Mouse (Mus musculus) urinary bladder, postnatal 4 days (tissue): ENCODE results near the gene Cbx6.
"Not testable (repeated sequence)": the region's sequence is repeated elsewhere in the genome, so short reads cannot be mapped to it uniquely, and the experiment has no call there.

Experiments used
- DNase-seq, 2 experiments: peaks; one replicate each; pipeline ENCODE4 v3.0.0; 2021 to 2022; ENCODE audit warnings: low spot score in 2 of 2

Gene Cbx6

GRCm38 (mm10) chr15:79830388-79830787 lies 4.1 kb downstream of the Cbx6 start:
- DNase-seq: peak; percentile 55 to 78

GRCm38 (mm10) chr15:79829431-79829830 lies 5.1 kb downstream of the Cbx6 start:
- DNase-seq: no peak

GRCm38 (mm10) chr15:79828366-79829035 lies 6.0 kb downstream of the Cbx6 start:
- no peak for DNase-seq

- DNase-seq: no peak
These were observed 6.7 kb downstream of the Cbx6 start for GRCm38 (mm10) chr15:79827778-79828210.

- DNase-seq: no peak
These were observed 7.3 kb downstream of the Cbx6 start for GRCm38 (mm10) chr15:79827061-79827777.

GRCm38 (mm10) chr15:79826221-79826935 lies 8.1 kb downstream of the Cbx6 start:
- DNase-seq: no peak

- no peak for DNase-seq
These were observed 9.2 kb downstream of the Cbx6 start for GRCm38 (mm10) chr15:79825146-79825825.

GRCm38 (mm10) chr15:79823588-79824280 lies 10.8 kb downstream of the Cbx6 start:
- DNase-seq: peak; percentile 78 to 79

- DNase-seq: no peak
These were observed 12.0 kb downstream of the Cbx6 start for GRCm38 (mm10) chr15:79822265-79823199.

GRCm38 (mm10) chr15:79818325-79818724 lies 16.2 kb downstream of the Cbx6 start:
- DNase-seq: no peak

GRCm38 (mm10) chr15:79813666-79814258 lies 20.7 kb downstream of the Cbx6 start:
- no peak for DNase-seq

GRCm38 (mm10) chr15:79812840-79813239 lies 21.6 kb downstream of the Cbx6 start:
- DNase-seq: not testable (repeated sequence)

GRCm38 (mm10) chr15:79810997-79811396 lies 23.5 kb downstream of the Cbx6 start:
- DNase-seq: no peak

GRCm38 (mm10) chr15:79810061-79810460 lies 24.4 kb downstream of the Cbx6 start:
- DNase-seq: no peak

GRCm38 (mm10) chr15:79808658-79809057 lies 25.8 kb downstream of the Cbx6 start:
- no peak for DNase-seq

GRCm38 (mm10) chr15:79808114-79808513 lies 26.4 kb downstream of the Cbx6 start:
- DNase-seq: no peak

GRCm38 (mm10) chr15:79807050-79807449 lies 27.4 kb downstream of the Cbx6 start:
- no peak for DNase-seq

GRCm38 (mm10) chr15:79805246-79805645 lies 29.2 kb downstream of the Cbx6 start:
- no peak for DNase-seq

GRCm38 (mm10) chr15:79804352-79805071 lies 30.0 kb downstream of the Cbx6 start, which contains the start of gene Nptxr:
TSS of gene Nptxr (minus strand) at chr15:79804766.
- peak in 1 of 2 experiments; percentile 42 for DNase-seq
